Mouse (Mus musculus) lung, postnatal 4 days (tissue): ENCODE measurements around the gene Tmem161a.

ENCODE experiments used
- DNase-seq, 2 experiments: peaks; one replicate each; pipeline ENCODE4 v3.0.0; 2021

Tmem161a gene

GRCm38 (mm10) chr8:70163316-70163715, 8.8 kb upstream of the Tmem161a start:
- DNase-seq: no peak

- DNase-seq: peak; percentile 70 to 79
These were observed 5.5 kb upstream of the Tmem161a start for GRCm38 (mm10) chr8:70166504-70167110.

- no peak for DNase-seq
These were observed 2.0 kb upstream of the Tmem161a start for GRCm38 (mm10) chr8:70170116-70170515.

GRCm38 (mm10) chr8:70170748-70171147, 1.4 kb upstream of the Tmem161a start:
- no peak for DNase-seq

GRCm38 (mm10) chr8:70171240-70171639, 916 bp upstream of the Tmem161a start:
- no peak for DNase-seq

- no peak for DNase-seq
These were observed 1.2 kb downstream of the Tmem161a start for GRCm38 (mm10) chr8:70173320-70173719.

GRCm38 (mm10) chr8:70174079-70174478, 1.9 kb downstream of the Tmem161a start:
- DNase-seq: no peak

- DNase-seq: no peak
These were observed 6.1 kb downstream of the Tmem161a start for GRCm38 (mm10) chr8:70178231-70178630.

GRCm38 (mm10) chr8:70179082-70179481, 6.9 kb downstream of the Tmem161a start:
- no peak for DNase-seq

GRCm38 (mm10) chr8:70181212-70181902, 9.2 kb downstream of the Tmem161a start:
- DNase-seq: no peak

- no peak for DNase-seq
These were observed 9.7 kb downstream of the Tmem161a start for GRCm38 (mm10) chr8:70181903-70182252.

- DNase-seq: no peak
These were observed 11.0 kb downstream of the Tmem161a start for GRCm38 (mm10) chr8:70183194-70183593.

GRCm38 (mm10) chr8:70188707-70189106, 16.6 kb downstream of the Tmem161a start:
- no peak for DNase-seq

- no peak for DNase-seq
These were observed 21.1 kb downstream of the Tmem161a start for GRCm38 (mm10) chr8:70193238-70193637.

- DNase-seq: no peak
These were observed 22.0 kb downstream of the Tmem161a start for GRCm38 (mm10) chr8:70194191-70194590.

- no peak for DNase-seq
These were observed 23.6 kb downstream of the Tmem161a start for GRCm38 (mm10) chr8:70195762-70196161.

- DNase-seq: no peak
These were observed 25.4 kb downstream of the Tmem161a start for GRCm38 (mm10) chr8:70197603-70198002.

- DNase-seq: peak; percentile 59 to 80
These were observed 28.0 kb downstream of the Tmem161a start for GRCm38 (mm10) chr8:70200098-70200681.

- no peak for DNase-seq
These were observed 29.3 kb downstream of the Tmem161a start for GRCm38 (mm10) chr8:70201417-70201816.

GRCm38 (mm10) chr8:70203072-70203471, 30.9 kb downstream of the Tmem161a start:
- DNase-seq: no peak

- DNase-seq: no peak
These were observed 32.6 kb downstream of the Tmem161a start for GRCm38 (mm10) chr8:70204757-70205156.

- no peak for DNase-seq
These were observed 36.0 kb downstream of the Tmem161a start for GRCm38 (mm10) chr8:70208130-70208529.

GRCm38 (mm10) chr8:70210538-70210937, 38.4 kb downstream of the Tmem161a start:
- peak; percentile 26 to 63 for DNase-seq

- no peak for DNase-seq
These were observed 39.1 kb downstream of the Tmem161a start for GRCm38 (mm10) chr8:70211275-70211674.
